Mouse (Mus musculus) ovary, postnatal 14 days (tissue): ENCODE measurements around the gene Ctdsp1.

Experiments
- DNase-seq: peaks from one replicate; pipeline ENCODE4 v3.0.0; 2022; ENCODE audit warnings: low spot score

The Ctdsp1 gene

DNA sequence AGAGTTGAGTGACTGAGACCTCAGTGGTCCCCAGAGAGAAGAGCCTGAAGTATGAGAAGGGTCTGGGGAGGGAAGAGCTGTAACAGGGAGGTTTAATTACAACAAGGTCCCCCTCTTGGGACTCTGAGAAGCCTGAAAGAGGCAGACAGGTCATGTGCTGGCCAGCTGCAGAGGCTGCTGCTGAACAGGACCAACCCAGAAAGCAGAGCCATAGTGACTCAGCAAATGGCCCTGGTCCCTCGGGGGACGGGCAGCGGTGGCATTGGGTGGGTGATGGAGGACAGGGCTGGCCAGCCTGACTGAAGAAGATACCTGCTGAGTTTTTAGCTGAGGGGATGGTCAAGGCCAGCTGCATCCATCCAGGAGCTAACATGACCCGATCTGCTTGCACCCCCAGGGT is 14.9 kb upstream of the Ctdsp1 start:
- no peak for DNase-seq

DNA sequence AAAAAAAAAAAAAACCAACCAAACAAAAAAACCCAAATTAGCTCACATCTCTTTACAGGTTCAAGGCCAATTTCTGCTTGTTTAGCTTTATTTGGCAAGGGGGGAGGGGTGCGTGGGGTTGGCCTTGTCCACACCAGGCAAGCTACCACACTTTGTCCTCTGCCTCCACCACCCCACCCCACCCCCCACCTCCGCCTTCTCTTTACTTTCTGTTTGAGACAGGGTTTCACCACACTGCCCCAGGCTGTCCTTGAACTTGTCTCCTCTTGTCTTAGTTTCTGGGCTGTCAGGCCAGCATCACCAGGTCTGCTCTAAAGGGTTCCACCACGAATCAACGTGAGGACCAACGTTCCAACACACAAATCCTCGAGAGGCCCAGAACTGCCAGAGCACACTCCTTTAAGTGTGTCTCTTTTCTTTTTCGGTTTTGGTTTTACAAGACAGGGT is 12.2 kb upstream of the Ctdsp1 start:
- no peak for DNase-seq

DNA sequence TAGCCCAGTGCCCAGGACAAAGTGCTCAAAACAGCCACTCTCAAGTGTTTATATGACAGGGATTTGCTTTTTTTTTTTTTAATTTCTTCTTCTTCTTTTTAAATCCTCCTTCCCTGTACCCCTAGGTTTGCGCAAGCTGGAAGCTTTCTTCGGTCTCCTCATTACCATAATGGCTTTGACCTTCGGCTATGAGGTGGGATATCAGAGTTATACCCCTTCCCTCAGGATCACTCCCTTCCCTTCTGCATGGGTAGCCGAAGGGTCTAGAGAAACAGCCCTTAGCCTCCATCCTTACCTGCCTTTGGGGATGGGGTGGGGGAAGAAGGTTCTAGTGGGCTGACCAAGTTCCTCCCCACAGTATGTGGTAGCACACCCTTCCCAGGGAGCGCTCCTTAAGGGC is 10.8 kb upstream of the Ctdsp1 start:
- DNase-seq: no peak

DNA sequence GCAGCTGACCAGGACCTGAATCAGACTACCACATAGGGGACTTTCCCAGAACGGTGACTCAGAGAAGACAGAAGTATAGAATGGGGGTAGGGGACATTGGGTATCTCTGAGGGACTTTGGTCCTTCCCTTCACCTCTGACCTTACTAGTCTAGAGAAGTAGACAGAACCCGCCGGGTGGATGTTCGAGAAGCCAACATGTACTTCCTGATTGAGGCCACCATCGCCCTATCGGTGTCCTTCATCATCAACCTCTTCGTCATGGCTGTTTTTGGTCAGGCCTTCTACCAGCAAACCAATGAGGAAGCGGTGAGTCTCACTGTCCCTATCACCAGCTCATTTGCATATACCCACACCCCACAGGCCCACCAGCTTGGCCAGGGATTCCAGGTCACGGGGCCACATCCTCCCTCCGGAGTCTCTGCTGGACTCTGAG is 9.7 kb upstream of the Ctdsp1 start:
- DNase-seq: no peak

DNA sequence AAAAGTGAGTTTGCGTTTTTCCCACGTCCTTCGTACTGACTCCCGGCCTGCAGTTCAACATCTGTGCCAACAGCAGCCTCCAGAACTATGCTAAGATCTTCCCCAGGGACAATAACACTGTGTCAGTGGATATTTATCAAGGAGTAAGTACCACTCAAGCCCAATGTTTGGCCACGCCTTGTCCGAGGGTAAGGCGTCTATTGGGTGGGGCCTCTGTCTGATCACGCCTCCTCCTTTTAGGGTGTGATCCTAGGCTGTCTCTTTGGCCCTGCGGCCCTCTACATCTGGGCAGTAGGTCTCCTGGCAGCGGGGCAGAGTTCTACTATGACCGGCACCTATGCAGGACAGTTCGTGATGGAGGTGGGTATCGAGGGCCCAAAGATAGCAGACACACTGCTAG is 7.9 kb upstream of the Ctdsp1 start:
- DNase-seq: no peak

DNA sequence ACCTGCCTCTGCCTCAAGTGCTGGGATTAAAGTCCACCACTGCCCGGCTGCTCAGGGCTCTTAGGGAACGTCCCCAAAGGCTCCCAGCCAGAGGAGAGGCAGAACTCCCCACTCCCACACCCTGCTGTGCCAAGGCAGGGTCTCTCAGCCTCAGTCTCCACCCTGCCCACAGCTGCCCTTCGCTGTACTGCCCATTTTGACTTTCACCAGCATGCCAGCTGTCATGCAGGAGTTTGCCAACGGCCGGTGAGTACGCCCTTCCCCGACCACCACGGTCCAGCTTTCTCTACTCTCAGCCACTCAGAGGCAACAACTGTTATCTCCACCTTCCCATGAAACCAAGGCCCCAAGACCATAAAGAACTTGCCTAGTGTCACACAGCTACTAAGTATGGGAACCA is 6.8 kb upstream of the Ctdsp1 start:
- DNase-seq: no peak

DNA sequence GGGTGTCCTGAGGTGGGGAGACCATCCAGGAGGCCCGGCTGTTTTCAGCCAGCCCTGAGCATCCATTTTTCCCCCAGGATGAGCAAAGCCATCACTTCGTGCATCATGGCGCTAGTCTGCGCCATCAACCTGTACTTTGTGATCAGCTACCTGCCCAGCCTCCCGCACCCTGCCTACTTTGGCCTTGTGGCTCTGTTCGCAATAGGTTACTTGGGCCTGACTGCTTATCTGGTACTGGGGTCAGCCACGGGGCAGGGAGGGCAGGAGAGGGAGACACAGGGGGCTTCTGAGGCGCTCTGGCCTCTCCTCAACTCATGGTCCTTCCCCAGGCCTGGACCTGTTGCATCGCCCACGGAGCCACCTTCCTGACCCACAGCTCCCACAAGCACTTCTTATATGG is 6.2 kb upstream of the Ctdsp1 start:
- no peak for DNase-seq

DNA sequence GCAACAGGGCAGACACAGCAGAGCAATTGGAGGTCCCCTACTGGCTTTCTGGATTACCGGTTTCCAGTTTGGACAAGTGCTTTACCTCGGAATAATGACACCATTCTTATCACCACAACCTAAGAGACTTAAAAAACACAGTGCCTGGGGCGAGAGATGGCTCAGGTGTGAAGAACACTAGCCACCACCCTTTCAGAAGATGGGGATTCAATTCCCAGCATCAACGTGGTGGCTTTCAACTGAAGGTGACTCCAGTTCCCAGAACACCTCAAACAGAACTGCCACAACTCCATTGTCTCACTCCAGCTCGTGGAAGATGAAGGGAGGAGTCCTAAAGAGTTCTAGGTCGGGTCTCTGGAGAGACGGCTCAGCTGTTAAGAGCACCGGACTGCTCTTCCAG is 5.8 kb upstream of the Ctdsp1 start:
- no peak for DNase-seq

DNA sequence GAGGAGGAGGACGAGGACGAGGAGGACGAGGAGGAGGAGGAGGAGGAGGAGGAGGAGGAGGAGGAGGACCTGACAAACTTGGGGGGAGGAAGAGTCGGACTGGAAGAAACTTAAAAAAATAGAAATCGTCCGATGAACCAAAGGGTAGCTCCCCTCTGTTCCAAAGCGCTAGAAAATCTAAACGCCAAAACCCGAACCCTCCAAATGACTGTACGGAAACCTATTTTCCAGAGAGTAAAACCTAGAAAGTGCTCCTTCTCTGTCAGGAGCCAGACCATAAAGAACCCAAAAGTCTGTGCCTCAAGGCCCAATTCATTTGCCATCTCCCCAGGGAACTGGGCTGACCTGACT is 5.0 kb upstream of the Ctdsp1 start:
- DNase-seq: no peak

DNA sequence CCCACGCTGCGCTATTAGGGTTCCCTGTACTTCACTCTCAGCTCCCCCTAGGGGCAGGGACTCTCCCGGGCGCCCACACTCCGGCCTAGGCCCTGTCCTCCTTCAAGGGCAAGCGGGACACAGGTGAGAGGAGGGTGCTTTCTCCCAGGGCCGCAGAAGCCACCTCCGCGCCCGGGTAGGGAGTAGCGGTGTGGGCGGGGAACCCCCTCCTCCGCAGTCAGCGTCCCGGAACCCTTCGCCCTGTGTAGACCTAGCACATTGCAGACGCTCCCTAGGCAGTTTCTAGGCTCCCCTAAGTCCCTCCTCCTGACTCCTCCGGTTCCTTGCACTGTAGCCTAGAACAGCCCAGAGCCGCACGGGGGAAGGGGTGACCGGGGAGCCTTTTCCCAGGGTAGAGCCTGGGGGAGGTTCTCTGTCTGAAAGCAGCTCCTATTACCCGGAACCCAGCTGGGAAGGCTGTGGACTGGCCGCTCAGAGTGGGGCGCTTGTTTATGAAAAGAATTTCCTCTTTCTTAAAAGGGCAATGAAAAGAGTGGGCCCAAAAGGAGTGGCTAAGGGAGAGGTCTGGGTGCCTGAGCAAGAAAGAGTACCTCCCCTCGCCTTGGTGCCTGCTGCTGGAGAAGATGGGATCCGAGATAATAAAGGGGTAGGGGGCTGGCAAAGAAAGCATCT is 4.5 kb upstream of the Ctdsp1 start:
- DNase-seq: peak; percentile 95

DNA sequence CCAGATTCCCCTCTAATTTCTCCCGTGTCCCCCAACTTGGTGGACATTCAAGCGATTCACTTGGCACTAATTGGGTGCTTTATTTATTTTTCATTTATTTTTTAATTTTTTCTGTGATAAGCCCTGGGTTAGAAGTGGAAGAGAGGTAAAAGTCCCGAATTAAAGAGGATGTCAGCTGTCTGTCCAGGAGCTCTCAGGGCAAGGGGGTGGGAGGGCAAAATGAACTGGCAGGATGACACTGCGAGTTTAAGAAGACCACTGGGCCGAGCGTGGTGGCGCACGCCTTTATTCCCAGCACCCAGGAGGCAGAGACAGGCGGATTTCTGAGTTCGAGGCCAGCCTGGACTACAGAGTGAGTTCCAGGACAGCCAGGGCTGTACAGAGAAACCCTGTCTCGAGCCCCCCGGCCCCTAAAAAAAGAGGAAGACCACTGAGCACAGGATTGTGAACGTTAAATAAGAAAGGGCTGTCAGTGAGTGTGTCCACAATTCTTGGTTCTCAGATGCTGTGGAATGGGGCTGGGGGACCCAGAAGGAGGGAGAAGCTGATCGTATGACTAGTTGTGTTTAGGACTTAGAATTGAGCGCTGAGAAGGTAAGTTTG is 3.8 kb upstream of the Ctdsp1 start:
- DNase-seq: no peak

DNA sequence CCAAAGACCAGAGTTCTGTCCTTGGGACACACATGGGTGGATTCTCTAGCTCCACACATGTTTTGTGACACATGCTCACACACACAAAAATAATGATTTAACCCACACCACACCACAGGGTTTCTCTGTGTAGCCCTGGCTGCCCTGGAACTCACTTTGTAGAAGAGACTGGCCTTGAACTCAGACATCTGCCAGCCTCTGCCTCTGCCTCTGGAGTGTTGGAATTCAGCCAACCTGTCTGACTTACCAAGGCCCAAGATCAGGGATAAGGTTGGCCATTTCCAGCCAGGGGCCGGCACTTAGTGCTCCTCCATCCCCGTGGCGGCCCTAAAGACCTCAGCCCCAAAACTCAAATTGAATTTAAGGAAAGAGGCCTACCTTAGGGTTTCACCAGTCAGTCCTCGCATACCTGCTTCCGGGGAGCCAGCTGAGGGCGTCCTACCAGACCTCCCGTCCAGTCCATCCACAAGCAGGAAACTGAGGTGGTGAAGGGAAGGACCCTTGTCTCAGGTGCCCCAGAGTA is 2.9 kb upstream of the Ctdsp1 start:
- DNase-seq: no peak

DNA sequence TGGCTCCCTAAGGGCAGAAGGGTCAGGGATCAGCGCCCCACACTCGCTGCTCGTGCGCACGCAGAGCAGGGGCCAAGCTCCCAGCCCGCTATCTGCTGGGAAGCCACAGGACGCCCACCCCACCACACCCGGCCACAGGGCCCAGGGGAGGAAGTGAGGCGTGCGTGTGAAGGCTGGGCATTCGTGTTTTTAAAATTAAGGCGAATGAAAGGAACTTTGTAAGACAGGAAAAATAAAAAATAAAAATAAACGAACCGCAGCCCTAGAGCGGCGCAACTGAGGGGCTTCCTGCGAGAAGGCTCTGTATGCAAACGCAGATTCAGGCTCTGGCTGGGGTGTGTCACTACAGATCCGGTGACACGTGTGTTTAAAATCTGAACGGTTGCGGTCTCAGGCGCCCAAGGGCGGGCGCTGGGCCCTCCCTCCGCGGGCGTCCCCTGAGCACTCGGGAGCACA is 1.4 kb upstream of the Ctdsp1 start:
- DNase-seq: no peak

DNA sequence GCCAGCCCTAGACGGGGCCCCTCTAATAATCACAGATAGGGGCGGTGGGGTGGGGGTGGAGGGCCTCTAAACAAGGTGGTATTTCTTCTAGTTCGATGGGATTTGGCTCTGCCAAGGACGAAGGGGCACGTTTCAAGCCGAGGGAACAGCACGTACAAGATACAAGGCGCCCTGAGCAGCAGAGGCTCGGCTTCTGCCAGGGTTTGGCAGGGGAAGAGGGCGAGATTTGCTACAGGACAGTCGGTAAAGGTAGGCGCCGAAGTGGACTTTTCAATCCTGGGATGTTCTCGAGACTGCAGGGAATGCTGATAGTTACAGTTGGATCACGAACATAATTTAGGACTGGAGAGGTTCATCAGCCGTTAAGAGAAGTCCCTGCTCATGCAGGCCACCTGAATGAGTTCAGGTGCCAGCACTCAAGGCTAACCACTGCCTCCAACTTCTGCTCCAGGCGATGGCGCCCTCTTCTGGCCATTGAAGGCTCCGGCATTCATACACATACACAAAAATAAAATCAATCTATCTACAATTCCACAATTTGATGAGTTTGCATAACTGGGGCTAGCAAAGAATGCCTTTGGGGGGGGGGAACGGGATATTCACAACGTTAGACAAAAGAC is 912 bp upstream of the Ctdsp1 start:
- DNase-seq: no peak

DNA sequence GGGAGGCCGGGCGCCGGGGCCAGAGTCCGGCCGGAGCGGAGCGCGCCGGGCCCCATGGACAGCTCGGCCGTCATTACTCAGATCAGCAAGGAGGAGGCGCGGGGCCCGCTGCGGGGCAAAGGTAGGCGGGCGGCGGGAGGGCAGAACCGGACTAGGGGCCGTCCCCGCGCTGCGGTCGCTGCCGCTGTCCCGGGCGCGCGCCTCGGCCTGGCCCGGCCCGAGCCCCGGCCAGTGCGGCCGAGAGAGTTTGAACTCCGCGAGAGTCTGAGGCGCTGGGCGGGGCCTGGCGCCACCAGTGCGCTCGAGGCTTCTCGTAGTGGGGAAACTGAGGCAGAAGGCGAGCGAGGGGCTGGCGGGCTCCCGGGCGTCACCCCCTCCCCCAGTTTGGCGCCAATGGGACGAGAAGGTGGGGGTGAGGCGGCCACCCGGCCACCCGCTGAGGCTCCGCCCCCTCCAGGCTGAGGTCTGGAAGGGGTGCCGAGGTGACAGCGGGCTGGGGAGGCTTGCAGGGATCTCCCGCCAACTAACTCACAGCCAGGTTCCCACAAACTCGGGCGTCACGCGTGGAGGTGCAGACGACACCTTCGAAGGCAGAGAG is 634 bp downstream of the Ctdsp1 start:
- peak; percentile 64 for DNase-seq

DNA sequence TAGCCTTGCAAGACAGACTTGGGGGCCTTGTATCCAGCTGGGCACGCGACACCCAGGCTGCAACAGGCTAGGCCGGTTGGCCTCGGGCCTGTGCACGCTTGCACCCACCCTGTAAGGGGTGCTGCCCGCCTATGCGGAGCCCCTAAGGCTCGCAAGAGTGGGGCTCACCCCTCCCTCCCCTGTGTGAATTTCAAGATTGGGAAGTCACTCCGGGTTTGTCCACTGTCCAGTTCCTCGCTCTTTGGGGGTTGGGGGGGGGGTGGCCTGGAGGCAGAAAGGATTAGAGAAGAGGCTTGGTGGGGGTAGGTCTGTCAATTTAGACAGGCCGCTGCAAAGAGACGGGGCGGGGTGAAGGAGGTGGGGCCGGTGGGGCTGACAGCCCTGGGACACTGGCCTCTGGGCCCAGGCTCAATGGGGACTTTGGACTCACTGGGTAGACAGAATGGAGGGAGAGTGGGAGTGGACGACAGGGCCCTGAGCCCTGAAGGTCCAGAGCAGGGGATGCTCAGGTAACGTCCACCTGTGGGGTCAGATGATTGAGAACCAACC is 1.2 kb downstream of the Ctdsp1 start:
- no peak for DNase-seq

DNA sequence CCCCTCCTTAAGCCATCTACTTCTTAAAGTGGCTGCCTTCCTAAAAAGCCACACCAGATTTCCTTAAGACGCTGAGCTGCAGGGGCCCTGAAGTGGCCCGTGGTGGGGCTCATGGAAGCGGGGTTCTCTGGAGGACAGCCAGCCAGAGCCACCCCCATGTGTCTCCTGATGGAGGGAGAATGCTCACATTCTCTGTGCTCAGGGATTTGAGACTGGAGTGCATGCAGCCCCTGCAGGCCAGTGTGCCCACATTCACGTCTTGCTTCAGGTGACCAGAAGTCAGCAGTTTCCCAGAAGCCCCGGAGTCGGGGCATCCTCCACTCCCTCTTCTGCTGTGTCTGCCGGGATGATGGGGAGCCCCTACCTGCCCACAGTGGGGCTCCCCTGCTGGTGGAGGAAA is 1.7 kb downstream of the Ctdsp1 start:
- no peak for DNase-seq

DNA sequence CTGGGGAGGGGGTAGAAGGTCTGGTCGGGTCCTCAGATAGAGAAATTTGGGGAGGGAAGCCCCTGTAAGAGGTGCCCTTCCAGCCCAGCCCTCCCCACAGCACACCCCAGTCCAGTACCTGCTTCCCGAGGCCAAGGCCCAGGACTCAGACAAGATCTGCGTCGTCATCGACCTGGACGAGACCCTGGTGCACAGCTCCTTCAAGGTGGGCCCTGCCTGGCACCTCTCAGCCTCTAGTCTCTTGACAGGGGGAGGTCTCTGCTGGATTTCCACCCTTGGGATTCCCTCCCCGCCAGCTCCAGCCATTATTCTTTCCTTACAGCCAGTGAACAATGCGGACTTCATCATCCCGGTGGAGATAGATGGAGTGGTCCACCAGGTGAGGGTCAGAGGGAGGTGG is 2.4 kb downstream of the Ctdsp1 start:
- no peak for DNase-seq

DNA sequence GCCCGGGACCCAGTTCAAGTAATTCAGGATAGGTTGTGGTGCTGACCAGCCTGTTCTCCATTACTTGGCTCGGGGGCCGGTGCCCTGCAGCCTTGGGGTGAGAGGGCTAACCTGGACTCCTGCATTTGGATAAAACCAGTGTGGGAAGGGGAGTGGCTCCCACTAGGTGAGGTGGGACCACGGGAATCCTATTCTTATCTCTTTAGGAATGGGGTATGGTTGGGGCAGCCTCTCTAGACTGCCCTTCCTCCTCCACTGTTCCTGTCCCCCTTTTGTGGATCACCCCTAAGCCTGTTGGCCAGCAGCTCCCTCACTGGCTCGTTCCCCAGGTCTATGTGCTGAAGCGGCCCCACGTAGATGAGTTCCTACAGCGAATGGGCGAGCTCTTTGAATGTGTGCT is 3.0 kb downstream of the Ctdsp1 start:
- no peak for DNase-seq

DNA sequence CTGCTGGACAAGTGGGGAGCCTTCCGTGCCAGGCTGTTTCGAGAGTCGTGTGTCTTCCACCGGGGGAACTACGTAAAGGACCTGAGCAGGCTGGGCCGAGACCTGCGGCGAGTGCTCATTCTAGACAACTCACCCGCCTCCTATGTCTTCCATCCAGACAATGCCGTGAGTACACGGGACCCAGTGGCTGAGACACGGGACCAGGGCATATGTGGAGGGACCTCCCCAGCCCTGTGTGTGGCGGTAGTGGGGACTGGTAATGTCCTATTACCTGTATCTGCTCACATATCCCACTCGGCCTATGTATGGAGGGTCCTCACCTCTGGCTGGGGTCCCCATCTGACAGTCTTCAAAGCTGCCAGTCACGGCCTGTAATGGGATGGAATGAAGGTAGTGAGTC is 3.5 kb downstream of the Ctdsp1 start:
- no peak for DNase-seq

DNA sequence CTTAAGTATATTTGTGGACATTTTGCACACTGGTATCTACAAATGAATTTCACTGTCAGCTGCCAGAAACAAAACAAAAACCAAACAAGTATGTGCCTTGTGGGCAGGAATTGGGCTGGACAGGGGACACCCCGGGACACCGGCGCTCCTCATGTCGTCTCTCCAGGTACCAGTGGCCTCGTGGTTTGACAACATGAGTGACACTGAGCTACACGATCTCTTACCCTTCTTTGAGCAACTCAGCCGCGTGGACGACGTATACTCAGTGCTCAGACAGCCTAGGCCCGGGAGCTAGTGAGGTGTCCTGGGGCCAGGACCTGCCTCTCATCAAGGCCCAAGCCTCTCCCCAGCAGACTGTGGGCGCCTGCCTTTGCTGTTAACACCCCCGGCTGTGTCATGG is 4.0 kb downstream of the Ctdsp1 start:
- DNase-seq: no peak

DNA sequence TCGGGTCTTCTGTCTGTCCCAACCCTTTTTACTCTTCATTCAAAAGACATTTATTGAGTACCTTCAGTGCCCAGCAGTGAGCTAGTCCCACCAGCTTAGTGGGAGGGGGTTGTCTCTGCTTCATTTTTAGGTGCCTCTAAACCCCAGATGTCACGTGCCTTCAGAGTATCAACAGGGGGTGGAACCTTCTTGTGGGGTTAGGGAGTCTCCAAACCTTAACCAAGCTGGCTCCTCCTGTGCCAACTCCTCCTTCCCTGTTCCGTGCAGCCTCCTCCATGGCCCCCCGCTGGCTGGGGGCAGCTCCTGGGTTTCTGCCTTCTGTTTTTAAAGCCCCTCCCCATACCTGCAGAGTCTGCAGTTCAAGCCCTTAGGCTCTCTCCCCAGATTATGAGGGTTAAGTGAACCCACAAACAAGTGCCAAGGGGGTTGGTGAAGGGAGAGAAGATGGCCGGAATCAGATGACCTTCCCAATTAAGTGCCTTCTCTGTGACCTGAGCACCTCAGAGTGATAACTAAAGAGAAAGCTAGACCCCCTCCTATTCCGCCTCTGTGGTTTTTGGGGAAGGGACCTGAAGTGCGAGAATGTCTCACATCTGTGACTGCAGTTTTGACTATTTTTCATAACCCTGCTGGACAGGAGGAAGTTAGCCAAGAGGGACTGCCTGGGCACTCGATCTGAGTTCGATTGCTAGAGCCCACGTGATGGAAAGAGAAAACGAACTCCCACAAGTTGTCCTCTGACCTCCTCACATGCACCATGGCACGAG is 5.3 kb downstream of the Ctdsp1 start:
- DNase-seq: peak; percentile 36
